Mouse (Mus musculus) ES-E14 (cell line): ENCODE results near the gene Hlcs.

Source experiments
- CHD2 ChIP-seq: IDR thresholded peaks from 2 replicates; pipeline ENCODE4 v1.6.1; 2014; ENCODE audit warnings: mild to moderate bottlenecking, low read depth, low read length, inconsistent platforms
- HCFC1 ChIP-seq: IDR thresholded peaks from 2 replicates; pipeline ENCODE4 v1.6.1; 2012; ENCODE audit warnings: low read length, inconsistent platforms, borderline replicate concordance; ENCODE audit not compliant: insufficient read depth
- MAFK ChIP-seq: IDR thresholded peaks from 2 replicates; pipeline ENCODE4 v1.6.1; 2014; ENCODE audit warnings: mild to moderate bottlenecking, low read depth, low read length, inconsistent platforms; ENCODE audit not compliant: insufficient read depth
- ZNF384 ChIP-seq: IDR thresholded peaks from 2 replicates; pipeline ENCODE4 v1.6.1; 2012; ENCODE audit warnings: low read depth, low read length, inconsistent platforms

- TF ChIP-seq CHD2 = no peak
- TF ChIP-seq HCFC1 = no peak
- TF ChIP-seq ZNF384 = no peak
- peak; percentile 59; the same call in 1 of the 2 replicates for TF ChIP-seq MAFK
Measured at GRCm38 (mm10) chr16:94345733-94346132, 32.4 kb upstream of the Hlcs start.
